Mouse (Mus musculus): ENCODE results near the gene B4galt1. TPM values are rescaled to one million over a fixed set of nuclear protein-coding genes. Genes with fewer than 3 reads are reported as not detected.
A peak's percentile ranks its signal among the peaks of the same experiment; 100 is the strongest.

B4galt1 gene
- polyA plus RNA-seq, 1 experiment from 2014 or later = 20.0 TPM

GRCm38 (mm10) chr4:40857824-40858346, 4.1 kb upstream of the B4galt1 start:
- Histone ChIP-seq H3K4me3 (ENCODE audit: low read depth, low read length) (no peak overlapping the region), H3K9me3 (ENCODE audit: control insufficient read depth, low read length) (no peaks in the 10 kb centered on the region), H3K27ac (ENCODE audit: low read depth, low read length) (no peak overlapping the region), H3K4me1 (ENCODE audit: control insufficient read depth, insufficient read depth, low read length) (no peaks in the 10 kb centered on the region), H3K4me2 (ENCODE audit: low read depth) (no peak overlapping the region), H3K27me3 (ENCODE audit: control insufficient read depth, insufficient read depth, low read length) (no peaks in the 10 kb centered on the region), H3K36me3 (ENCODE audit: control insufficient read depth, insufficient read depth, low read length) (no peaks in the 10 kb centered on the region), H3K9ac (ENCODE audit: low read length) (no peak overlapping the region)
- DNase-seq (ENCODE audit: low spot score) (no peak), ATAC-seq (ENCODE audit: insufficient read depth, low FRiP score, low TSS enrichment) (no peak)
- WGBS = 82% methylated on average over 8 of the region's 8 CpGs

DNA sequence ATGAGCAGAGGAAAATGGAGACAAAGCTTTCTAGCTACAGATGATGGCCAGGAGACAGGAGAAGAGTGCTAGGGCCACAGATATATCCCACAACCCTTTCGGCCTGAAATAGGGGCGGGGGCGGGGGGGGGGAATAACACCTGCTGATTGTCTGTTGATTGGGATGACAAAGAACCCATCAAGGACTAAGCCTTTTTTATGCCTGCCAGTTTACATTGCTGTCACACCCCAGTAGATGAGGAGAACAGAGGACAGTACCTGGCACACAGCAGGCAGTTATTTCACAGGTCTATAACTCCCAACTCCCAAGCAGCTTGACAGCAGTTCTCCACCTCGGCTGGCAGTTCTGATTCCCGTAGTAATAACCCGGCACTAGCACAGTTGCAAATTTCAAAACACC, 2.8 kb upstream of the B4galt1 start:
- no peak for ATAC-seq (ENCODE audit: insufficient read depth, low FRiP score, low TSS enrichment)
- H3K4me1 ChIP-seq (ENCODE audit: control insufficient read depth, insufficient read depth, low read length) = peaks cover 8% of the 10 kb centered on the region
- H3K4me2 ChIP-seq (ENCODE audit: low read depth) = no peak overlapping the region
- WGBS = 64% methylated on average over 6 of the region's 6 CpGs
- no peaks in the 10 kb centered on the region for H3K9me3 ChIP-seq (ENCODE audit: control insufficient read depth, low read length)
- no peak for DNase-seq (ENCODE audit: low spot score)
- no peak overlapping the region for H3K27ac ChIP-seq (ENCODE audit: low read depth, low read length)
- H3K27me3 ChIP-seq (ENCODE audit: control insufficient read depth, insufficient read depth, low read length) = no peaks in the 10 kb centered on the region
- H3K4me3 ChIP-seq (ENCODE audit: low read depth, low read length) = no peak overlapping the region
- H3K36me3 ChIP-seq (ENCODE audit: control insufficient read depth, insufficient read depth, low read length) = no peaks in the 10 kb centered on the region
- H3K9ac ChIP-seq (ENCODE audit: low read length) = no peak overlapping the region

DNA sequence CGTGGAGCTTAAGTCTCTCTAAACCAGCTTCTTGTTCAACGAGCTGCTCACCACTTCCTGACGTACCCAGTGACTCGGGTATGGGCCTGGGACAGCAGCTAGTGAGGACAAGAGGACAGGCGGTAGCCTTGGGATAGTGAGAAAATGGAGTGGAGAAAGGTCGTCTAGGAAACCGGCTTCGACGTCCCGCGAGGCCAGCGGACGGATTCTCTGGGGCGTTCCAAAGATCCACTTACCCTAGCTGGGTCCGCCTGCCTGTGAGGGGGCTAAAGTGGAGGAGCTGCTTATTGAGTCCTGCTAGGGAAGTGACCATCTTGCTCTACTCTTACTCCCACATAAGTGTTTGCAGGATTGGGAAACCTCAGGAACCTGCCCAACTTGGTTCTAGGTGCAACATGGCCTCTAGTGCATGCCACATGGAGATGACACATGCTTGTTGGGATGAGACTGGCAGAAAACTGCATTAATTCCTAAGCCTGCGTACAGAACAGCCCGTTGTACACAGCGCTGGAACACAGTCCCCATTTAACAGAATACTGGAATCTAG, 655 bp upstream of the B4galt1 start:
- WGBS = 16% methylated on average over 18 of the region's 18 CpGs
- Histone ChIP-seq H3K9me3 (ENCODE audit: control insufficient read depth, low read length) (no peaks in the 10 kb centered on the region), H3K27ac (ENCODE audit: low read depth, low read length) (peak overlapping the region; percentile 70; the same call in 1 of the 2 replicates), H3K4me2 (ENCODE audit: low read depth) (peak overlapping the region; percentile 66), H3K36me3 (ENCODE audit: control insufficient read depth, insufficient read depth, low read length) (no peaks in the 10 kb centered on the region), H3K27me3 (ENCODE audit: control insufficient read depth, insufficient read depth, low read length) (no peaks in the 10 kb centered on the region), H3K4me3 (ENCODE audit: low read depth, low read length) (peak overlapping the region; percentile 62), H3K4me1 (ENCODE audit: control insufficient read depth, insufficient read depth, low read length) (peaks cover 10% of the 10 kb centered on the region), H3K9ac (ENCODE audit: low read length) (peak overlapping the region; percentile 66)
- ATAC-seq (ENCODE audit: insufficient read depth, low FRiP score, low TSS enrichment) = 0 out of 2 replicates have a peak, but pooled peaks have one; percentile 3
- no peak for DNase-seq (ENCODE audit: low spot score)

DNA sequence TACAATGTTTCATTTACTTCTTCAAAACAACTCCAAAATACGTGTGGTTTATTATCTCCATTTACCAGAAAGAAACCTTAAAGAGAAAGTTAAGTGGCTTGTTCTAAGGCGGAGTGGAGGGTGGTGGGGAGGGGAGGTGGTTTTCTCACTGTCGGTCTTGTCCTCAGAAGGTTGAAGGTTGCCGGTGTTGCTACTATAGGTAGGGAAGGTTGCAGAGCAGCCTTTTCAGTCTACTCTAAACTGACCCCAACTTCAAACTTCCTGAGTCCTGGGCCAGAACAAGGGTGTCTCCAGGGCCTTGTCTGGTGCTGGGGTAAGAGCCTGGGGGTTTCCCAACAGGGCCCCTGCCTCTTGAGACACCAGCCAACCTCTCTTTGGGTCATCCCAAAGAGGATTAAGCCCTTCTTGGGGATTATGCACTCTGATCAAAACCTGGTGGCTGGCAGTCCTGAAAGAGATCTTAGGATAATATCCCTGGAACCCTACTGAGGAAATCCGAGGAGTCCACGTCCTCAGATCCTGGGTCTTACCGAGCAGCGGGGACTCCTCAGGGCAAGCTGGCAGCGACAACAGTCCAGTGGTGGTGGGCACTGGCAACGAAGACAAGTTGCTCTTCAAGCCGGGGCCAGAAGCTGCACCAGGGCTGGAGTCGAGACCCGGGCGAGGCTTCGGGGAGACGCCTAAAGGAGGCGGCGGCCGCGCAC, 792 bp downstream of the B4galt1 start:
- ATAC-seq (ENCODE audit: insufficient read depth, low FRiP score, low TSS enrichment) = peak; percentile 24
- Histone ChIP-seq H3K4me3 (ENCODE audit: low read depth, low read length) (peak overlapping the region; percentile 62), H3K27ac (ENCODE audit: low read depth, low read length) (peak overlapping the region; percentile 87), H3K4me2 (ENCODE audit: low read depth) (peak overlapping the region; percentile 66), H3K9ac (ENCODE audit: low read length) (peak overlapping the region; percentile 83), H3K9me3 (ENCODE audit: control insufficient read depth, low read length) (no peaks in the 10 kb centered on the region), H3K4me1 (ENCODE audit: control insufficient read depth, insufficient read depth, low read length) (peaks cover 10% of the 10 kb centered on the region), H3K36me3 (ENCODE audit: control insufficient read depth, insufficient read depth, low read length) (no peaks in the 10 kb centered on the region), H3K27me3 (ENCODE audit: control insufficient read depth, insufficient read depth, low read length) (no peaks in the 10 kb centered on the region)
- no peak for DNase-seq (ENCODE audit: low spot score)
- WGBS = 1% methylated on average over 20 of the region's 20 CpGs

GRCm38 (mm10) chr4:40852249-40852781, 1.5 kb downstream of the B4galt1 start:
- DNase-seq (ENCODE audit: low spot score) = no peak
- Histone ChIP-seq H3K27ac (ENCODE audit: low read depth, low read length) (no peak overlapping the region), H3K4me2 (ENCODE audit: low read depth) (peak overlapping the region; percentile 66), H3K4me1 (ENCODE audit: control insufficient read depth, insufficient read depth, low read length) (peaks cover 10% of the 10 kb centered on the region), H3K4me3 (ENCODE audit: low read depth, low read length) (peak overlapping the region; percentile 62), H3K36me3 (ENCODE audit: control insufficient read depth, insufficient read depth, low read length) (no peaks in the 10 kb centered on the region), H3K9me3 (ENCODE audit: control insufficient read depth, low read length) (no peaks in the 10 kb centered on the region), H3K9ac (ENCODE audit: low read length) (no peak overlapping the region; the same call in 1 of the 2 replicates), H3K27me3 (ENCODE audit: control insufficient read depth, insufficient read depth, low read length) (no peaks in the 10 kb centered on the region)
- WGBS = 49% methylated on average over 5 of the region's 5 CpGs
- ATAC-seq (ENCODE audit: insufficient read depth, low FRiP score, low TSS enrichment) = no peak

DNA sequence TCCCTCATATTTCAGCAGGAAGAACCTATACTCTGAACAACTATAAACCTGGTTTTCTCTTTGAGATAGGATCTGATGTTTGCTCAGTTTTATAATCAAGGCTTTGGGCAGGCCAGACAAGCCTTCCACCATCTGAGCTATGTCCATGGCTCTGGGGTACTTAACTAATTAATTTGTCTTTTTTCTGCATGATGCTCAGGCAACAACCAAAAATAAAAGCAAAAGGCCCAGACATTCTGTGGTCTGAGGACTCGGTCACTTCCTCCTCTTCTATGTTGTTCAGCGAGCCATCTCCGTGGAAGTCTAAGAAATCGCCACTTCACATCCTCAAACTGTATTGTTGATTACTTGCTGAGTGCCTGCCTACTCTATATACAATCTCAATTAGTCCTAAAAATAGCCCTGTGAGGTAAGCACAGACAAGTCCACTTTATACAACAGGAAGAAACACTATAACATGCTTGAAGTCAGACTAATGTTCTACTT, 2.0 kb downstream of the B4galt1 start:
- peaks cover 10% of the 10 kb centered on the region for H3K4me1 ChIP-seq (ENCODE audit: control insufficient read depth, insufficient read depth, low read length)
- no peaks in the 10 kb centered on the region for H3K9me3 ChIP-seq (ENCODE audit: control insufficient read depth, low read length)
- H3K36me3 ChIP-seq (ENCODE audit: control insufficient read depth, insufficient read depth, low read length) = no peaks in the 10 kb centered on the region
- no peaks in the 10 kb centered on the region for H3K27me3 ChIP-seq (ENCODE audit: control insufficient read depth, insufficient read depth, low read length)
- peak overlapping the region; percentile 66 for H3K4me2 ChIP-seq (ENCODE audit: low read depth)
- H3K4me3 ChIP-seq (ENCODE audit: low read depth, low read length) = peak overlapping the region; percentile 62; the same call in 1 of the 2 replicates
- H3K9ac ChIP-seq (ENCODE audit: low read length) = no peak overlapping the region
- H3K27ac ChIP-seq (ENCODE audit: low read depth, low read length) = no peak overlapping the region
- ATAC-seq (ENCODE audit: insufficient read depth, low FRiP score, low TSS enrichment) (no peak), DNase-seq (ENCODE audit: low spot score) (no peak)
- 75% methylated on average over 4 of the region's 4 CpGs for WGBS

DNA sequence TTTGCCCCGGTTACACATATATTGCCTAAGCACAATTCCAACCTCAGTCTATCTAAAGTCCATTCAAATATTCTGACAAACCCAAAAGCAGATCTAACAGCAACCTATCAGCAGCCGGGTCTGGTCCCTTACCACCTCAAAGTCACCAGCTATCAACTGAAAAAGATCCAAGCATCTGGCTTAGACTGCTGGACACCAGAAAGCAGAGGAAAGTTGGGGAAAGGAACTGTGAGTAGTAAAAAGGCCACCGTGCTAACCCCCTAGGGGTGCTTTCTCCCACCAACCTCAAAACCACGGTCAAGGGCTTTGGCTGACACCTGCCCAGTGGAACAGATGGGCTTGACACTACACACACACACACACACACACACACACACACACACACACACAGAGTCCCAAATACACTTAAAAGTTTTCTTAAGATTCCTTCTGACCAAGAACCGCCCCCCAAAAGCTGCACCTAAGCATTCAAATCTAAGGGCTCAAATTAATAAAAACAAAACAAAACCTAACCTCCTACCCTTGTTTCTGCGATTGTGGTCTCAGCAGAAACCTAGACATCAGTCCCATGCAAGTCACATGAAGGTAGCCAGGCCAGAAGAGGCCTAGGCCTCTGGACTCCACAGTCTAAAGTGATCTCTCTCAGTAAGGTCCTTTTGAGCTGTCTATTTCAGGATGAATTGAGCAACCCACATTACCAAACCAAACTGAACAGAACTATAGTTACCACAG, 2.6 kb downstream of the B4galt1 start:
- H3K27ac ChIP-seq (ENCODE audit: low read depth, low read length) = no peak overlapping the region
- no peaks in the 10 kb centered on the region for H3K9me3 ChIP-seq (ENCODE audit: control insufficient read depth, low read length)
- 71% methylated on average over 6 of the region's 6 CpGs for WGBS
- no peak overlapping the region for H3K9ac ChIP-seq (ENCODE audit: low read length)
- no peak for ATAC-seq (ENCODE audit: insufficient read depth, low FRiP score, low TSS enrichment)
- H3K27me3 ChIP-seq (ENCODE audit: control insufficient read depth, insufficient read depth, low read length) = no peaks in the 10 kb centered on the region
- H3K36me3 ChIP-seq (ENCODE audit: control insufficient read depth, insufficient read depth, low read length) = no peaks in the 10 kb centered on the region
- no peak for DNase-seq (ENCODE audit: low spot score)
- peaks cover 10% of the 10 kb centered on the region for H3K4me1 ChIP-seq (ENCODE audit: control insufficient read depth, insufficient read depth, low read length)
- H3K4me2 ChIP-seq (ENCODE audit: low read depth) = peak overlapping the region; percentile 66; the same call in 1 of the 2 replicates
- no peak overlapping the region for H3K4me3 ChIP-seq (ENCODE audit: low read depth, low read length)

DNA sequence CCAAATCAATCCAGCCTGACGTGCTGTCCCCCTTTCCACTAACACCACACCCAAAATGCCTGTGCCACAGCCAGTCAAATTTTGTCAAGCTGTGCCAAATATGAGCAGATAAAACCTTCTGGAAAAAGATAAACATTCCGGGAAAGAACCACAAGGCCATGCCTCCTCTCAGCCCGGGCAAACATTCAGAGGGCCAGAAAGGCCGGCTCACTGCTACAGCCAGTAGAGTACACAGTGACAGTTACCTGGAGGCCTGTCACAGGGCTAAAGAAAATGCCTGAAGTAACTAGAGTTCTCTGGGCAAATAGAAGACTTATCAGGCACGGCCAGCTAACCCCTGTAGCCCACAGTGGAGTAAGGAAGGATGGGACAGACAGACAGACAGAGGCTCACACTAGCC, 3.2 kb downstream of the B4galt1 start:
- no peak overlapping the region for H3K4me2 ChIP-seq (ENCODE audit: low read depth)
- ATAC-seq (ENCODE audit: insufficient read depth, low FRiP score, low TSS enrichment) = no peak
- WGBS = 80% methylated on average over 5 of the region's 5 CpGs
- no peak overlapping the region for H3K4me3 ChIP-seq (ENCODE audit: low read depth, low read length)
- no peaks in the 10 kb centered on the region for H3K9me3 ChIP-seq (ENCODE audit: control insufficient read depth, low read length)
- H3K9ac ChIP-seq (ENCODE audit: low read length) = no peak overlapping the region
- no peak for DNase-seq (ENCODE audit: low spot score)
- H3K27me3 ChIP-seq (ENCODE audit: control insufficient read depth, insufficient read depth, low read length) = no peaks in the 10 kb centered on the region
- H3K4me1 ChIP-seq (ENCODE audit: control insufficient read depth, insufficient read depth, low read length) = peaks cover 10% of the 10 kb centered on the region
- no peak overlapping the region for H3K27ac ChIP-seq (ENCODE audit: low read depth, low read length)
- H3K36me3 ChIP-seq (ENCODE audit: control insufficient read depth, insufficient read depth, low read length) = no peaks in the 10 kb centered on the region
